Mouse (Mus musculus) lung, postnatal 0 days (tissue): ENCODE data around the gene Ugt1a8.

ENCODE experiments used
- CTCF ChIP-seq: IDR thresholded peaks from 2 replicates; pipeline ENCODE4 v1.5.1; 2016; ENCODE audit warnings: antibody characterized with exemption, mild to moderate bottlenecking
- EP300 ChIP-seq: IDR thresholded peaks from 2 replicates; pipeline ENCODE4 v1.6.1; 2016; ENCODE audit warnings: antibody characterized with exemption, mild to moderate bottlenecking, control low read depth

DNA sequence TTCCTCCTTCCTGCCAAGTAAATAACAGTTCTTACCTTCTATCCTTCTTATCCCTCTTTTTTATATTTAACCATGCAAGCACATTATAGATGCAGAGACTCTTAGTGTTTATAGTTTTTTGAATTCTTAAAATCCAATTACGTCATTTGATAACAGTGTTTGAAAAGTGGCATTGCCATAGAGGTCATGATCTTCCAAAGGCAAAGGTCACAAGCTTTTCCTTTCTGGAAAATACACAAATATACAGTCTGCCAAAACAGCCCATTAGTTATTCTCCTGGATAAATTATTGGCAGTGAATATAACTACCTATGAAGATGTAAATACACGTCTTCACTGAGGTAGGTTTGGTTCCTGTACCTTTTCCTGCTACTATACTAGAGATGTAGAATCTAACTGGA, 13.1 kb upstream of the Ugt1a8 start:
- TF ChIP-seq CTCF (no peak), EP300 (no peak)
